Mouse (Mus musculus) small intestine, adult 2 months (tissue): ENCODE results near the gene Mcm10.

Source experiments
- CTCF ChIP-seq: fragments of 200-500 bp; IDR thresholded peaks from 2 replicates; pipeline ENCODE4 v1.5.1; 2012; ENCODE audit warnings: low read depth, mild to moderate bottlenecking, control low read depth, inconsistent platforms, low read length, moderate library complexity, mixed read lengths; ENCODE audit not compliant: insufficient replicate concordance, insufficient read length; ENCODE audit errors: extremely low read depth
- POLR2A ChIP-seq: fragments of 200-500 bp; IDR thresholded peaks from 2 replicates; pipeline ENCODE4 v1.6.1; 2012; ENCODE audit warnings: low read depth, mild to moderate bottlenecking, control low read depth, inconsistent platforms, low read length, moderate library complexity

GRCm38 (mm10) chr2:5028047-5028446 lies 15.5 kb upstream of the Mcm10 start:
- TF ChIP-seq POLR2A (no peak), CTCF (no peak)
